Mouse (Mus musculus) thymus, adult 2 months (tissue): ENCODE measurements around the gene Ccpg1.

ENCODE experiments used
- CTCF ChIP-seq: fragments of 200-500 bp; IDR thresholded peaks from 2 replicates; pipeline ENCODE4 v1.5.1; 2012; ENCODE audit warnings: mild to moderate bottlenecking, control low read depth, low read length, moderate library complexity, borderline replicate concordance; ENCODE audit not compliant: control insufficient read depth, poor library complexity, insufficient read depth; ENCODE audit errors: extremely low read depth
- POLR2A ChIP-seq: fragments of 200-500 bp; IDR thresholded peaks from 2 replicates; pipeline ENCODE4 v1.6.1; 2012; ENCODE audit warnings: mild to moderate bottlenecking, low read length, control low read depth, moderate library complexity; ENCODE audit not compliant: control insufficient read depth, poor library complexity, insufficient read depth; ENCODE audit errors: extremely low read depth

- TF ChIP-seq CTCF (peak; percentile 43; the same call in 1 of the 2 replicates), POLR2A (no peak)
Observed at GRCm38 (mm10) chr9:72955546-72955945, 29.7 kb upstream of the Ccpg1 start.
